ENCODE assay signal across 8 mouse cellular contexts in the genomic region with DNA sequence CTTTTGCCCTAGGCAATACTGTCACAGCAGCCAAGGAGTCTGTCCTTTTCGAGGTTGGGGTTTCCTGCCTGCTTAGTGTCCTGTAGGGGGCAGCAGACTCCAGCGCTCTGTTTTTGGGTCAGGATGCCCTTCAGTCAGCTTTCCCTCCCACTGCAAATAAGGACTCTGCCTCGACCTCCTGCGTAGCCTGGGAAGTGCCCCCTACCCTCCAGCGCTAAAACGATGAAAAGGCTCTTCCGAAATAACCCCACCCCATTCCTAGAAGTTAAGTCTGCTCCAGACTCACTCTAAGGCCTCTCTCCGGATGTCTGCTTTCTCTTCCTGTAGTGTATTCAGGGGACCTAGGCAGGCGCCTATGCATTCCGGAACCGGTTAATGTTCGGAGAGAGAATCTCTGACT. TPM values are rescaled to one million over a fixed set of nuclear protein-coding genes. Genes with fewer than 3 reads are reported as not detected.
DNase-seq lines count a peak whose midpoint lies in the region; ATAC-seq lines count a peak whose summit lies in the region.

No protein-coding gene starts in this region.

- no peaks in the 10 kb centered on the region for H3K9me3 ChIP-seq in forebrain, embryonic 16.5 days (ENCODE audit: control insufficient read depth, low read length)

- H3K9ac ChIP-seq in forebrain, embryonic 16.5 days (replicated peaks; ENCODE audit: low read depth, low read length): peak overlapping the region; percentile 49

- H3K4me3 ChIP-seq in forebrain, embryonic 16.5 days (replicated peaks; ENCODE audit: low read length): peak overlapping the region; percentile 30

- peak; percentile 70 for DNase-seq in MEL-GATA-1-ER (ENCODE audit: extremely low read depth, low read depth)
- peak; percentile 77 for DNase-seq in cerebellum, adult 11-12 months
- peak; percentile 79 to 81 for DNase-seq in layer of hippocampus, postnatal 14 days (ENCODE audit: low spot score in 2 of 2)
- DNase-seq in lung, postnatal 10 days: peak; percentile 87
- peak; percentile 69 for DNase-seq in ovary, postnatal 36 days (ENCODE audit: low spot score)
- DNase-seq in thymus, postnatal 25 days: peak; percentile 82

- ATAC-seq in forebrain, embryonic 16.5 days: peak; percentile 11; the same call in 1 of the 2 replicates
- ATAC-seq in hematopoietic stem cell, adult 5-6 weeks (replicated peaks in 1 of 2; ENCODE audit: insufficient read depth in 1 of 2, low FRiP score in 2 of 2, low TSS enrichment in 1 of 2, low read depth in 1 of 2, poor library complexity in 2 of 2, severe bottlenecking in 2 of 2): peak; percentile 67

- no peaks in the 10 kb centered on the region for H3K36me3 ChIP-seq in forebrain, embryonic 16.5 days (ENCODE audit: control insufficient read depth, insufficient read depth)

- no peaks in the 10 kb centered on the region for H3K27me3 ChIP-seq in forebrain, embryonic 16.5 days (replicated peaks; ENCODE audit: control insufficient read depth, insufficient read depth, low read length)

- H3K4me2 ChIP-seq in forebrain, embryonic 16.5 days (ENCODE audit: low read length): peak overlapping the region; percentile 55

- WGBS in forebrain, embryonic 16.5 days: under 1% methylated on average over 12 of the region's 12 CpGs

- peaks cover 32% of the 10 kb centered on the region for H3K4me1 ChIP-seq in forebrain, embryonic 16.5 days (replicated peaks; ENCODE audit: control insufficient read depth, insufficient read depth, low read length)

- no peak overlapping the region for H3K27ac ChIP-seq in forebrain, embryonic 16.5 days (ENCODE audit: low read length)

RNA-seq across cellular contexts. Expression of a gene that starts 1.5 kb away (rescaled TPM):
- 3.2 and 4.7 TPM in 2 replicates for polyA plus RNA-seq in forebrain, embryonic 16.5 days (2015; fragmentation: Nextera tagmentation; extraction: Ambion mirVana)
- not detected in 2 replicates for total RNA-seq in hematopoietic stem cell, adult 5-6 weeks (2017)
- 1 to 10 TPM; 3.8 to 4.4 TPM for total RNA-seq in layer of hippocampus, postnatal 14 days (2021)

RNA-seq across cellular contexts. Expression of a gene that starts 38.7 kb away (rescaled TPM):
- 2.6 and 3.5 TPM in 2 replicates for polyA plus RNA-seq in forebrain, embryonic 16.5 days (2015; fragmentation: Nextera tagmentation; extraction: Ambion mirVana)
- 2.7 and 3.8 TPM in 2 replicates for total RNA-seq in hematopoietic stem cell, adult 5-6 weeks (2017)
- total RNA-seq in layer of hippocampus, postnatal 14 days (2021): 1 to 10 TPM; 1.1 TPM

RNA-seq across cellular contexts. Expression of a gene that starts 38.8 kb away (rescaled TPM):
- 35.4 and 43.8 TPM in 2 replicates for polyA plus RNA-seq in forebrain, embryonic 16.5 days (2015; fragmentation: Nextera tagmentation; extraction: Ambion mirVana)
- total RNA-seq in hematopoietic stem cell, adult 5-6 weeks (2017): 5.8 and 7.0 TPM in 2 replicates
- 10 to 100 TPM; 46.9 to 53.9 TPM for total RNA-seq in layer of hippocampus, postnatal 14 days (2021)

RNA-seq across cellular contexts. Expression of a gene that starts 50.3 kb away (rescaled TPM):
- 40.1 and 41.8 TPM in 2 replicates for polyA plus RNA-seq in forebrain, embryonic 16.5 days (2015; fragmentation: Nextera tagmentation; extraction: Ambion mirVana)
- 6.8 and 13.4 TPM in 2 replicates for total RNA-seq in hematopoietic stem cell, adult 5-6 weeks (2017)
- 10 to 100 TPM; 17.2 to 18.8 TPM for total RNA-seq in layer of hippocampus, postnatal 14 days (2021)
